Mouse (Mus musculus) myocyte (in vitro differentiated cells): ENCODE data around the gene Cela3b. TPM values are rescaled to one million over a fixed set of nuclear protein-coding genes. Genes with fewer than 3 reads are reported as not detected.

Experiments used
- H3K27me3 ChIP-seq: one replicate; pipeline ENCODE4 v1.6.1; 2011; ENCODE audit not compliant: control insufficient read depth, insufficient read depth, insufficient read length
- H3K36me3 ChIP-seq: one replicate; pipeline ENCODE4 v1.6.1; 2011; ENCODE audit not compliant: control insufficient read depth, insufficient read depth
- H3K4me2 ChIP-seq: one replicate; pipeline ENCODE4 v1.6.1; 2011; ENCODE audit warnings: low read depth, control low read depth
- H3K4me3 ChIP-seq: one replicate; pipeline ENCODE4 v1.5.1; 2011; ENCODE audit warnings: mild to moderate bottlenecking, control low read depth, moderate library complexity
- H3K79me2 ChIP-seq: one replicate; pipeline ENCODE4 v1.6.1; 2011; ENCODE audit not compliant: control insufficient read depth, insufficient read depth
- H3ac ChIP-seq: one replicate; pipeline ENCODE4 v1.6.1; 2011; ENCODE audit not compliant: control insufficient read depth, insufficient read length
- CEBPB ChIP-seq: IDR thresholded peaks from 2 replicates; pipeline ENCODE4 v1.6.1; 2011; ENCODE audit warnings: mild to moderate bottlenecking, moderate library complexity; ENCODE audit not compliant: poor library complexity, insufficient read depth, severe bottlenecking
- E2F4 ChIP-seq: IDR thresholded peaks from one replicate; pipeline ENCODE4 v1.6.1; 2011; ENCODE audit warnings: mild to moderate bottlenecking, control low read depth, moderate library complexity; ENCODE audit not compliant: insufficient read depth
- MAX ChIP-seq: IDR thresholded peaks from one replicate; pipeline ENCODE4 v1.6.1; 2011; ENCODE audit warnings: low read depth, mild to moderate bottlenecking, control low read depth
- MYOD1 ChIP-seq, 3 experiments: IDR thresholded peaks; one replicate each; pipeline ENCODE4 v1.6.1; 2011; ENCODE audit warnings: control low read depth in 2 of 3, low read depth in 2 of 3, mild to moderate bottlenecking in 2 of 3, moderate library complexity in 1 of 3; ENCODE audit not compliant: insufficient read length in 2 of 3, control insufficient read depth in 1 of 3
- MYOG ChIP-seq, 3 experiments: IDR thresholded peaks; one replicate each; pipeline ENCODE4 v1.6.1; 2011; ENCODE audit warnings: control low read depth in 2 of 3, low read depth in 2 of 3, mild to moderate bottlenecking in 2 of 3; ENCODE audit not compliant: insufficient read length in 2 of 3, control insufficient read depth in 1 of 3, insufficient read depth in 1 of 3
- POLR2A ChIP-seq: IDR thresholded peaks from one replicate; pipeline ENCODE4 v1.6.1; 2011; ENCODE audit warnings: low read depth, mild to moderate bottlenecking, control low read depth, moderate library complexity; ENCODE audit not compliant: insufficient read length
- POLR2AphosphoS2 ChIP-seq: IDR thresholded peaks from one replicate; pipeline ENCODE4 v1.6.1; 2011; ENCODE audit warnings: low read depth, control low read depth; ENCODE audit not compliant: insufficient read length
- REST ChIP-seq: IDR thresholded peaks from one replicate; pipeline ENCODE4 v1.6.1; 2011; ENCODE audit warnings: mild to moderate bottlenecking, control low read depth, moderate library complexity; ENCODE audit not compliant: insufficient read depth, insufficient read length
- SRF ChIP-seq: IDR thresholded peaks from one replicate; pipeline ENCODE4 v1.6.1; 2011; ENCODE audit warnings: low read depth; ENCODE audit not compliant: control insufficient read depth, insufficient read length
- TCF12 ChIP-seq: IDR thresholded peaks from one replicate; pipeline ENCODE4 v1.6.1; 2011; ENCODE audit warnings: mild to moderate bottlenecking, control low read depth; ENCODE audit not compliant: poor library complexity, insufficient read depth, severe bottlenecking
- TCF3 ChIP-seq: IDR thresholded peaks from one replicate; pipeline ENCODE4 v1.6.1; 2011; ENCODE audit warnings: low read depth, control low read depth; ENCODE audit not compliant: insufficient read length
- USF1 ChIP-seq: IDR thresholded peaks from one replicate; pipeline ENCODE4 v1.6.1; 2011; ENCODE audit warnings: low read depth, mild to moderate bottlenecking, control low read depth, moderate library complexity
- polyA plus RNA-seq: library from polyadenylated mRNA; unstranded; fragments of >200 nt; fragmentation: generic; extraction: Trizol; gene quantifications from one replicate; pipeline ENCODE4 v1.2.1, GENCODE M21; 2012; ENCODE audit warnings: missing spikeins

The Cela3b gene
- polyA plus RNA-seq, 1 experiment = 0.38 TPM

- no peak for TF ChIP-seq REST
- TF ChIP-seq USF1 = no peak
- no peak for TF ChIP-seq TCF12
- TF ChIP-seq TCF3 = no peak
- TF ChIP-seq POLR2AphosphoS2 = no peak
- no peak for TF ChIP-seq POLR2A
- TF ChIP-seq MYOD1 (IDR thresholded peaks at IDR 0.05; ENCODE audit: control insufficient read depth in 1 of 3, insufficient read length in 2 of 3, low read depth in 2 of 3) = no peak
- no peak for TF ChIP-seq MAX
- TF ChIP-seq SRF = no peak
- TF ChIP-seq MYOG (IDR thresholded peaks at IDR 0.05; ENCODE audit: control insufficient read depth in 1 of 3, insufficient read depth in 1 of 3, insufficient read length in 2 of 3, low read depth in 2 of 3) = no peak
- TF ChIP-seq CEBPB = no peak
- no peak for TF ChIP-seq E2F4
- no peak overlapping the region for H3ac ChIP-seq
- H3K36me3 ChIP-seq = no peaks in the 10 kb centered on the region
- H3K27me3 ChIP-seq = no peaks in the 10 kb centered on the region
- no peak overlapping the region for H3K4me3 ChIP-seq
- H3K4me2 ChIP-seq = no peak overlapping the region
- H3K79me2 ChIP-seq = peaks cover 11% of the 10 kb centered on the region
Observed at GRCm38 (mm10) chr4:137379713-137380255, 50.6 kb downstream of the Cela3b start.

DNA sequence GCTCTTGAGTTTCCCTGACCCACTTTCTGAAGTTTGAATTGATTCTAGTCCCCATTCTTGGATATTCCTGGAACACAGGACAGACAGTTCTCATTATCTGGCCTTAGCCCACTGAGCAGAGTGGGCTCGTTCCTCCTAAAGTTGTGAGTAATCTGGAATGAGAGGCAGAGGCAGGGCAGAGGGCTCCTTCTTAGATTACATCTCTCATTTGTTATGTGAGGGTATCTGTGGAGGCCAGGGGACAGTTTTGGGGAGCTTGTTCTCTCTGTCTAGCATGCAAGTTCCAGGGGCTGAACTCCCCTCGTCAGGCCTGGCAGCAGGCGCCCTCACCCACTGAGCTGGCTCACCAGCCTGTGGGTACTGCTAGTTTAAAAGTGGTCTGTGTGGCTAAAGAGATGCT lies 51.3 kb downstream of the Cela3b start:
- Histone ChIP-seq H3K4me2 (no peak overlapping the region), H3K79me2 (peaks cover 11% of the 10 kb centered on the region), H3K27me3 (no peaks in the 10 kb centered on the region), H3ac (no peak overlapping the region), H3K4me3 (no peak overlapping the region), H3K36me3 (no peaks in the 10 kb centered on the region)
- TF ChIP-seq MYOG (IDR thresholded peaks at IDR 0.05; ENCODE audit: control insufficient read depth in 1 of 3, insufficient read depth in 1 of 3, insufficient read length in 2 of 3, low read depth in 2 of 3) (no peak), TCF12 (no peak), USF1 (no peak), POLR2A (no peak), REST (no peak), POLR2AphosphoS2 (no peak), SRF (no peak), MAX (no peak), CEBPB (no peak), MYOD1 (IDR thresholded peaks at IDR 0.05; ENCODE audit: control insufficient read depth in 1 of 3, insufficient read length in 2 of 3, low read depth in 2 of 3) (no peak), E2F4 (no peak), TCF3 (no peak)

DNA sequence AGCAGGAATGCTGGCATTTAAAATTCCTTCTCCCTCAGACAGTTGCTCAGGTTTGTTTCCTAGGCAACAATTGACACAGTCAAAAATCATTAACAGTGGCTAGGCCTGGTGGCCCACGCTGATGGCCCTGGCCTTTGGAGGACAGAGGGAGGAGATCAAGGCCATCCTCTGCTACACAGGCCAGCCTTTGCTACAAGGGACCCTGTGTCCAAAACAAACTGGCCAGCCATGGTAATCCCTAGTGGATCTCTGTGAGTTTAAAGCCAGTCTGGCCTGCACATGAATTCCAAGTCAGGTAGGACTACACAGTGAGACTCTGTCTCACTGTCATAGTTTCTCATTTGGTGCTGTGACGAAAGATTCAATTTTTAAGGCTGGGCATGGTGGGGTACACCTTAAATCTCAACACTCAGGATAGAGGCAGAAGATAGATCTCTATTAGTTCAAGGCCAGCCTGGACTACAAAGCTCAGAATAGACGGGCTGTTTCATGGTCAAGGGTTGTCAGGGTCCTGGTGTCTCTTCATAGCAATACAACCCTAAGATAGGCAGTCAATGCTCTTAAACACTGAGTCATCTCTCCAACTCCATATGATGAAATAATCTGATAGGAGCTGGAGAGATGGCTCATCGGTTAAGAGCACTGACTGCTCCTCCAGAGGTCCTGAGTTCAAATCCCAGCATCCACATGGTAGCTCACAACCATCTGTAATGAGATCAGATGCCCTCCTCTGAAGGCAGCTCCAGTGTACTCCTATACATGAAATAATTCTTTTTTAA lies 52.6 kb downstream of the Cela3b start:
- no peaks in the 10 kb centered on the region for H3K36me3 ChIP-seq
- peaks cover 11% of the 10 kb centered on the region for H3K79me2 ChIP-seq
- no peak overlapping the region for H3K4me3 ChIP-seq
- no peaks in the 10 kb centered on the region for H3K27me3 ChIP-seq
- no peak overlapping the region for H3ac ChIP-seq
- H3K4me2 ChIP-seq = no peak overlapping the region
- TF ChIP-seq TCF3 (no peak), POLR2AphosphoS2 (no peak), USF1 (no peak), CEBPB (no peak), SRF (no peak), MYOD1 (IDR thresholded peaks at IDR 0.05; ENCODE audit: control insufficient read depth in 1 of 3, insufficient read length in 2 of 3, low read depth in 2 of 3) (no peak), E2F4 (no peak), POLR2A (no peak), TCF12 (no peak), MYOG (IDR thresholded peaks at IDR 0.05; ENCODE audit: control insufficient read depth in 1 of 3, insufficient read depth in 1 of 3, insufficient read length in 2 of 3, low read depth in 2 of 3) (no peak), MAX (no peak), REST (no peak)

GRCm38 (mm10) chr4:137376778-137377177 lies 53.6 kb downstream of the Cela3b start:
- TF ChIP-seq E2F4 (no peak), MYOG (IDR thresholded peaks at IDR 0.05; ENCODE audit: control insufficient read depth in 1 of 3, insufficient read depth in 1 of 3, insufficient read length in 2 of 3, low read depth in 2 of 3) (no peak), CEBPB (no peak), POLR2AphosphoS2 (no peak), MAX (no peak), SRF (no peak)
- Histone ChIP-seq H3K27me3 (no peaks in the 10 kb centered on the region), H3K4me2 (no peak overlapping the region), H3ac (no peak overlapping the region), H3K79me2 (peaks cover 11% of the 10 kb centered on the region), H3K36me3 (no peaks in the 10 kb centered on the region), H3K4me3 (no peak overlapping the region)
